In genomic region chr4:44271134-44271533, GRCm38 (mm10) we compare ENCODE assay signal across 13 mouse cellular contexts. TPM values are rescaled to one million over a fixed set of nuclear protein-coding genes. Genes with fewer than 3 reads are reported as not detected.
DNase-seq lines count a peak whose midpoint lies in the region; ATAC-seq lines count a peak whose summit lies in the region.
"Had no signal": no experiment of that assay in that cellular context is flagged by ENCODE, and none has a peak within 500 bp of the region (broad histone marks: within the 10 kb centered on the region; RNA-seq: fewer than 3 reads in every experiment).

No protein-coding gene starts in this region.

- DNase-seq in frontal cortex, postnatal 36 days (ENCODE audit: low spot score in 2 of 2) = no peak
- DNase-seq in CD4-positive, CD25-positive, alpha-beta regulatory T cell, adult 2 months (ENCODE audit: low read depth, low spot score) = peak; percentile 78
- peak; percentile 4 to 17 for DNase-seq in thymus, postnatal 10 days (ENCODE audit: low spot score in 2 of 2)
- no peak for DNase-seq in cerebellum, adult 18-20 months
- no peak for DNase-seq in cerebellum, postnatal 14 days
- DNase-seq: gastrocnemius, postnatal 36 days had no signal

- no peaks in the 10 kb centered on the region for H3K36me3 ChIP-seq in midbrain, embryonic 16.5 days (ENCODE audit: control insufficient read depth, insufficient read depth, low read length)
- H3K36me3 ChIP-seq: embryonic facial prominence, embryonic 12.5 days; forebrain, embryonic 10.5 days; lung, embryonic 15.5 days had no signal

- no peak overlapping the region for H3K27ac ChIP-seq in midbrain, embryonic 16.5 days (ENCODE audit: low read length)
- H3K27ac ChIP-seq: embryonic facial prominence, embryonic 12.5 days; forebrain, embryonic 10.5 days; lung, embryonic 15.5 days had no signal

- H3K9me3 ChIP-seq in midbrain, embryonic 16.5 days (replicated peaks; ENCODE audit: control insufficient read depth, low read length, poor library complexity, severe bottlenecking) = no peaks in the 10 kb centered on the region
- H3K9me3 ChIP-seq: embryonic facial prominence, embryonic 12.5 days; forebrain, embryonic 10.5 days; lung, embryonic 15.5 days had no signal

- no peaks in the 10 kb centered on the region for H3K4me1 ChIP-seq in midbrain, embryonic 16.5 days (ENCODE audit: control insufficient read depth, insufficient read depth, low read length)
- H3K4me1 ChIP-seq: embryonic facial prominence, embryonic 12.5 days; forebrain, embryonic 10.5 days; lung, embryonic 15.5 days had no signal

- peak; percentile 29; the same call in 1 of the 2 replicates for ATAC-seq in frontal cortex, adult (ENCODE audit: low TSS enrichment)
- 0 out of 2 replicates have a peak, but pooled peaks have one; percentile 31 for ATAC-seq in monocyte, adult 5-6 weeks (replicated peaks; ENCODE audit: insufficient number of reproducible peaks, low FRiP score, low TSS enrichment, poor library complexity, severe bottlenecking)
- no peak for ATAC-seq in midbrain, embryonic 16.5 days

- WGBS in midbrain, embryonic 16.5 days = 80% methylated on average over 5 of the region's 5 CpGs

- H3K4me2 ChIP-seq in midbrain, embryonic 16.5 days (ENCODE audit: low read length) = no peak overlapping the region
- H3K4me2 ChIP-seq: embryonic facial prominence, embryonic 12.5 days; lung, embryonic 15.5 days had no signal

- no peaks in the 10 kb centered on the region for H3K27me3 ChIP-seq in midbrain, embryonic 16.5 days (ENCODE audit: control insufficient read depth, insufficient read depth, low read depth, low read length)
- H3K27me3 ChIP-seq: embryonic facial prominence, embryonic 12.5 days; lung, embryonic 15.5 days had no signal

- H3K4me3 ChIP-seq in midbrain, embryonic 16.5 days (ENCODE audit: low read depth, low read length) = no peak overlapping the region
- H3K4me3 ChIP-seq: embryonic facial prominence, embryonic 12.5 days; forebrain, embryonic 10.5 days; lung, embryonic 15.5 days had no signal

- no peak overlapping the region for H3K9ac ChIP-seq in midbrain, embryonic 16.5 days (ENCODE audit: low read depth, low read length)
- H3K9ac ChIP-seq: embryonic facial prominence, embryonic 12.5 days; lung, embryonic 15.5 days had no signal

RNA-seq across cellular contexts. Expression of gene Melk, which starts 29.5 kb away (rescaled TPM):
- total RNA-seq in monocyte, adult 5-6 weeks (2017) = 0.48 to 1.2 TPM in 2 of 3 replicates, not detected in the other
- polyA plus RNA-seq in midbrain, embryonic 16.5 days (2015; fragmentation: Nextera tagmentation; extraction: Ambion mirVana) = 4.0 and 5.7 TPM in 2 replicates
- polyA plus RNA-seq: liver, adult 2 months had no signal

RNA-seq across cellular contexts. Expression of gene Rnf38, which starts 37.5 kb away (rescaled TPM):
- total RNA-seq in monocyte, adult 5-6 weeks (2017) = 38.0 to 62.4 TPM (median 46.1 TPM) in 3 replicates
- polyA plus RNA-seq in midbrain, embryonic 16.5 days (2015; fragmentation: Nextera tagmentation; extraction: Ambion mirVana) = 30.3 and 38.5 TPM in 2 replicates

Comparison
In these comparisons a context has a peak if more than half of its experiments do, and no peak if none do; other contexts are left out.
1. DNase-seq: peak in CD4-positive, CD25-positive, alpha-beta regulatory T cell, adult 2 months (single experiment) and thymus, postnatal 10 days (2 of 2); none in frontal cortex, postnatal 36 days (0 of 2), cerebellum, adult 18-20 months (0 of 2) and cerebellum, postnatal 14 days (0 of 2).